Comparison of ENCODE assay signal across 21 mouse cellular contexts in the genomic region with DNA sequence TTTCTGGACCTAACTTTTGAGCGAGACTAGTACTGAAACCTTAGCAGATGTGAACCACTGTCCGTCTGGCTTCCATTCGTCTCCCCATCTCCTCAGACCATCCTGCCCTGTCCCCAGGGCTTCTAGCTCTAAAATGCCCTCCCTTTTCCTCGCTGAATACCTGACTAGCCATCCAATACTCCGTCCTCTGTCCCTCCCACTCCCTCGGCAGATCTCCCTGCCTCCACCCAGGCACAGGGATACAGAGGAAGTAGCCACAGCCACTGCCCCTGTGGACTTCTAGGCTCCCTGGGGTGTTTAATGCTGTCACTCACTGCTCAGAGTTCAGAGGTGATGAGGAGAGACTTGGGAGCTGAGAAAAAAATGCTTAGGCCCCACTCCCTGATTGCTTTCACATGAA. TPM values are rescaled to one million over a fixed set of nuclear protein-coding genes. Genes with fewer than 3 reads are reported as not detected.
DNase-seq lines count a peak whose midpoint lies in the region; ATAC-seq lines count a peak whose summit lies in the region.
"Had no signal": no experiment of that assay in that cellular context is flagged by ENCODE, and none has a peak within 500 bp of the region (broad histone marks: within the 10 kb centered on the region; RNA-seq: fewer than 3 reads in every experiment).

No protein-coding gene starts in this region.

- WGBS in heart, embryonic 11.5 days (ENCODE audit: insufficient replicate concordance) = 73% methylated on average over 5 of the region's 6 CpGs
- WGBS in limb, embryonic 12.5 days = 63% methylated on average over 6 of the region's 6 CpGs
- WGBS in limb, embryonic 10.5 days = 72% methylated on average over 6 of the region's 6 CpGs
- whole genome bisulfite sequencing in hindbrain, embryonic 10.5 days = 68% methylated on average over 6 of the region's 6 CpGs

- H3K27me3 ChIP-seq in heart, embryonic 11.5 days (ENCODE audit: control insufficient read depth, insufficient read depth, low read length) = no peaks in the 10 kb centered on the region
- no peaks in the 10 kb centered on the region for H3K27me3 ChIP-seq in limb, embryonic 12.5 days
- no peaks in the 10 kb centered on the region for H3K27me3 ChIP-seq in limb, embryonic 10.5 days (ENCODE audit: low read depth, poor library complexity, severe bottlenecking)
- H3K27me3 ChIP-seq in hindbrain, embryonic 10.5 days (ENCODE audit: insufficient read depth, poor library complexity, severe bottlenecking) = no peaks in the 10 kb centered on the region
- H3K27me3 ChIP-seq: CH12.LX, Patski had no signal

- no peak overlapping the region for H3K27ac ChIP-seq in heart, embryonic 11.5 days (ENCODE audit: low read depth, low read length)
- no peak overlapping the region for H3K27ac ChIP-seq in limb, embryonic 12.5 days
- H3K27ac ChIP-seq in limb, embryonic 10.5 days = no peak overlapping the region
- H3K27ac ChIP-seq in hindbrain, embryonic 10.5 days = no peak overlapping the region

- no peak overlapping the region for H3K4me2 ChIP-seq in heart, embryonic 11.5 days
- H3K4me2 ChIP-seq in limb, embryonic 12.5 days = no peak overlapping the region

- no peak overlapping the region for H3K4me3 ChIP-seq in heart, embryonic 11.5 days (ENCODE audit: low read depth, low read length)
- H3K4me3 ChIP-seq in limb, embryonic 12.5 days (replicated peaks) = no peak overlapping the region
- H3K4me3 ChIP-seq in limb, embryonic 10.5 days = no peak overlapping the region
- no peak overlapping the region for H3K4me3 ChIP-seq in hindbrain, embryonic 10.5 days

- no peaks in the 10 kb centered on the region for H3K9me3 ChIP-seq in heart, embryonic 11.5 days (replicated peaks; ENCODE audit: control insufficient read depth, low read length)
- no peaks in the 10 kb centered on the region for H3K9me3 ChIP-seq in limb, embryonic 12.5 days
- no peaks in the 10 kb centered on the region for H3K9me3 ChIP-seq in limb, embryonic 10.5 days (replicated peaks)
- no peaks in the 10 kb centered on the region for H3K9me3 ChIP-seq in hindbrain, embryonic 10.5 days
- H3K9me3 ChIP-seq: G1E had no signal

- H3K36me3 ChIP-seq in heart, embryonic 11.5 days (ENCODE audit: control insufficient read depth, insufficient read depth, low read length) = no peaks in the 10 kb centered on the region
- no peaks in the 10 kb centered on the region for H3K36me3 ChIP-seq in limb, embryonic 12.5 days
- H3K36me3 ChIP-seq in limb, embryonic 10.5 days = no peaks in the 10 kb centered on the region
- H3K36me3 ChIP-seq in hindbrain, embryonic 10.5 days = no peaks in the 10 kb centered on the region
- H3K36me3 ChIP-seq: G1E had no signal

- peak; percentile 75 for DNase-seq in heart, adult 11 months
- no peak for DNase-seq in limb, embryonic 10.5 days (ENCODE audit: low spot score)
- DNase-seq in testis, postnatal 10 days (ENCODE audit: low spot score) = peak; percentile 30
- DNase-seq in testis, postnatal 14 days (ENCODE audit: low spot score) = no peak
- peak; percentile 6 for DNase-seq in naive thymus-derived CD4-positive, alpha-beta T cell, adult 2 months (ENCODE audit: low read depth)
- no peak for DNase-seq in hindbrain, embryonic 10.5 days (ENCODE audit: low spot score)
- DNase-seq: adrenal gland, adult 2 months; adrenal gland, adult 8-10 months; adrenal gland, postnatal 10 days; adrenal gland, postnatal 14 days; adrenal gland, postnatal 25 days; adrenal gland, postnatal 36 days; B cell, adult 2 months; cerebellum, adult 11 months; cerebellum, adult 11-12 months had no signal

- ATAC-seq in heart, embryonic 11.5 days (replicated peaks; ENCODE audit: insufficient number of reproducible peaks, low FRiP score, low TSS enrichment) = no peak
- 0 out of 2 replicates have a peak, but pooled peaks have one; percentile 59 for ATAC-seq in limb, embryonic 12.5 days (ENCODE audit: insufficient number of reproducible peaks, insufficient read depth, low FRiP score, low TSS enrichment, low read depth)
- ATAC-seq: Patski had no signal

- no peak overlapping the region for H3K9ac ChIP-seq in heart, embryonic 11.5 days (ENCODE audit: low read depth, low read length)
- no peak overlapping the region for H3K9ac ChIP-seq in limb, embryonic 12.5 days (replicated peaks)

- H3K4me1 ChIP-seq in heart, embryonic 11.5 days (ENCODE audit: control insufficient read depth, insufficient read depth, low read length) = peaks cover 6% of the 10 kb centered on the region; the same call in 1 of the 2 replicates
- H3K4me1 ChIP-seq in limb, embryonic 12.5 days (replicated peaks) = no peaks in the 10 kb centered on the region
- H3K4me1 ChIP-seq in limb, embryonic 10.5 days = peaks cover 17% of the 10 kb centered on the region
- H3K4me1 ChIP-seq in hindbrain, embryonic 10.5 days (replicated peaks) = peaks cover 7% of the 10 kb centered on the region; the same call in 1 of the 2 replicates

RNA-seq across cellular contexts. Expression of gene Aox2, which starts 23.9 kb away (rescaled TPM):
- not detected in 2 replicates for polyA plus RNA-seq in heart, embryonic 11.5 days (2014; fragmentation: Nextera tagmentation; extraction: Ambion mirVana)
- 0.04 TPM in 1 of 2 replicates, not detected in the other for polyA plus RNA-seq in limb, embryonic 12.5 days (2016; fragmentation: Nextera tagmentation; extraction: Ambion mirVana)
- 0.03 TPM in 1 of 2 replicates, not detected in the other for polyA plus RNA-seq in limb, embryonic 10.5 days (2016; fragmentation: Nextera tagmentation; extraction: Ambion mirVana)
- polyA plus RNA-seq in hindbrain, embryonic 10.5 days (2016; fragmentation: Nextera tagmentation; extraction: Ambion mirVana) = 0.05 TPM in 1 of 2 replicates, not detected in the other
- polyA plus RNA-seq: C2C12 had no signal

Comparison
In these comparisons a context has a peak if more than half of its experiments do, and no peak if none do; other contexts are left out.
1. DNase-seq: peak in heart, adult 11 months (single experiment), testis, postnatal 10 days (single experiment) and naive thymus-derived CD4-positive, alpha-beta T cell, adult 2 months (single experiment); none in limb, embryonic 10.5 days (single experiment), testis, postnatal 14 days (single experiment) and hindbrain, embryonic 10.5 days (single experiment).